Mouse (Mus musculus): ENCODE results near the gene Aldoc.
"Not testable (repeated sequence)": the region's sequence is repeated elsewhere in the genome, so short reads cannot be mapped to it uniquely, and the experiment has no call there.

The Aldoc gene

DNA sequence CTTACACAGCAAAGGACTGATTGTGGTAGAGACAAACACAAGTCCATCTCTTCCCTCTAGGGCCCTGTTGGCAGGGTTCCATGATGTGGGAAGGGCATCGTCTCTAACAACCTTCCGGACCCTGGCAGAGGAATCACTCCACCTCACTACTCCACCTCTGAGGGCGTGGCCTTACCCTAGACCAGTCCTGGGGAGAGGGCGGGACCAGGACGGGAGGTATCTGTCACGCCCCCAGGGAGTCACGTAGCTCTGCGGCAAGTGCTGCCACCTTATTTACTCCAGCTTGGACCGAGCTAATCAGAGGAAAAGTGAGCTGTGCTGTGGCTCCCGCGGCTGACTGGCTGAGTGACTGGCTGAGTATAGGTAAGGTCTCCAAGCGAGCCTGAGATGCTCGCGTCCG, at the start of gene Aldoc:
Aldoc (plus strand) TSS at position 109 of the 400 bp plus-strand sequence.
- peak; percentile 61 for DNase-seq (ENCODE audit: extremely low read depth, low read depth)

GRCm38 (mm10) chr11:78275596-78275995, 47.2 kb upstream of the Aldoc start:
- no peak for DNase-seq (ENCODE audit: extremely low read depth, low read depth)

GRCm38 (mm10) chr11:78276169-78276568, 46.6 kb upstream of the Aldoc start:
- DNase-seq (ENCODE audit: extremely low read depth, low read depth): not testable (repeated sequence)

DNA sequence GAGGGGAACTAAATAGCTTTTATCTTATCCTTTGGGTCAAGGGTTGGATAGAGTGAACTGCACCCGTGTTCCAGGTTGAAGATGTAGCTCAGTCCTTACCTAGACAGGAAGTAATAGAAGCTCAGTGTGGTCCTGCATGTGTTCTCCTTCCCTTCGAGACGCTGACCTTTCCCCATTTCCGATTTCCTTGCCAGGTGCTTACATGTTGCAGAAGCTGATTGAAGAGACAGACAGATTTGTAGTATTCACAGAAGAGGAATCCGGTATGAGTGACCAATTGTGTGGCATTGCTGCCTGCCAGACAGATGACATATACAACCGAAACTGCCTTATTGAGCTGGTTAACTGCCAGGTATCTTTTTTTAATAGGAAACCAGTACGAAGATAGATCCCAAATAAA, 43.9 kb upstream of the Aldoc start:
- no peak for DNase-seq (ENCODE audit: extremely low read depth, low read depth)

GRCm38 (mm10) chr11:78279586-78279985, 43.2 kb upstream of the Aldoc start:
- DNase-seq (ENCODE audit: extremely low read depth, low read depth): no peak

GRCm38 (mm10) chr11:78289146-78289763, 33.5 kb upstream of the Aldoc start:
- no peak for DNase-seq (ENCODE audit: extremely low read depth, low read depth)

DNA sequence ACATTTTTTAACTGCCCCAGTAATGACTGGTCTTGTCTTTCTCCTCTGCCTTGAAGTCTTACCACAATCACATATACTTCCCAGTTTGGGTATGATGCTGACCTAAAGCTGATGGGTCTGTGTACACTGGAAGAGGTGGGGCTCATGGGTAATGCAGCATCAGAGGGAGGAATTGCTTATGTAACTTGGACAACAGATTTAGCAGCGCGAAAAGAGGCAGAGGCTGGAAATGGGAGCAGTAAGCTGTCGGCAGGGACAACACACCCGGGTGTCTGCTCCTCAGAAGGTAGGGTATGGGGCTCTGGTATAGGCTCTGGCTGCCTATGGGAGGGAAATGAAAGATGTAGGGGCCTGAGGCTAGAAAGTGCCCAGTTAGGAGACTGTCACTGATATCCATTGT, 32.1 kb upstream of the Aldoc start, which contains the start of gene BC030499:
BC030499 (plus strand) TSS at position 188 of the 400 bp plus-strand sequence.
- no peak for DNase-seq (ENCODE audit: extremely low read depth, low read depth)

- DNase-seq (ENCODE audit: extremely low read depth, low read depth): no peak
Observed at GRCm38 (mm10) chr11:78294585-78294984, 28.2 kb upstream of the Aldoc start.

GRCm38 (mm10) chr11:78300917-78301316, 21.9 kb upstream of the Aldoc start:
- DNase-seq (ENCODE audit: extremely low read depth, low read depth): no peak

DNA sequence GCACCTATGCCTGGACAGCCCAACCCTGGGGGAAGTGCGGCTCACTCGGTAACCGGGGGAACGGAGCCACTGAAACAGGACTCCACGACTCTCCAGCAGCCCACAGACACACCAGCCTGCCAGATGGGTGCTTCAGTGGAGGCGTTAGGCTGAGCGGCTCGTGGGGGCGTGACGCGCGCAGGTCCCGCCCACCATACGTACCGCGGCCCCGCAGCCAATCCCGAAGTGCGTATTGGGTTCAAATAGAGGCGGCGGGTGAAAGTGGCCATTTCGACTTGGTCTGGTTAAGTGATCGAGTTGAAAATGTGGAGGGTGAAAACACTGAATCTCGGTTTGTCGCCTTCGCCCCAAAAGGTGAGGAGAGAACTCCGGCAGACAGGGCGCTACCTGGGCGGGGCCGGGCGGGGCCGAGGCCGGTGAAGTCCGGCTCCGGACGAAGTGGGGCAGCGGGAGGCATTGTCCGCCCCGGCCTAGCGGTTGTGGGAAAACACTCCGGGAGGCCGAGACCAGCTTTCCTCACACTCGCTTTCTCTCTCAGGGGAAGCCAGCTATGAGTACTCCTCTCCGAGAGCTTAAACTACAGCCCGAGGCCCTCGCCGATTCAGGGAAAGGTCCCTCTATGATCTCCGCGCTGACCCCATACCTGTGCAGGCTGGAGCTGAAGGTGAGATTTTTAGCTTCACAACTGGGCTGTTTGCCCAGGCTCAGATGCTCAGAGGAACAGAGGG, 21.2 kb upstream of the Aldoc start, which contains the start of gene Spag5:
Spag5 (plus strand) TSS at position 173 of the 728 bp plus-strand sequence.
- DNase-seq (ENCODE audit: extremely low read depth, low read depth): peak; percentile 73

DNA sequence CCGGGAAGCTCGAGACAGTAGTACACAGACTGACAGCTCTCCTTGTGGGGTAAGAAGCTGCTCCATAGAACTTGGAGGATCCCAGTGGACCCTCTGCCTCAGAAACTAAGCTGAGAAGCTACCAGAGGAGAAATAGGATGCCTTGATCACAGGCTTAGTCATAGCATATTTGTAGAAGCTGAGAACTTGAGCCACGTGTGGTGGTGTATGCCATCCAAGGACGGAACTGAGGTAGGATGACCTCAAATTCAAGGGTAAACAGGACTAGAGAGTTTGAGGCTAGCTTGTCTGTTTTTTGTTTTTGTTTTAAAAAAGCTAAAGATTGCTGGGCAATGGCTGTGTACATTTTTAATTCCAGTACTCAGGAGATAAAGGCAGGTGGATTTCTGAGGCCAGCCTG, 17.5 kb upstream of the Aldoc start:
- no peak for DNase-seq (ENCODE audit: extremely low read depth, low read depth)

DNA sequence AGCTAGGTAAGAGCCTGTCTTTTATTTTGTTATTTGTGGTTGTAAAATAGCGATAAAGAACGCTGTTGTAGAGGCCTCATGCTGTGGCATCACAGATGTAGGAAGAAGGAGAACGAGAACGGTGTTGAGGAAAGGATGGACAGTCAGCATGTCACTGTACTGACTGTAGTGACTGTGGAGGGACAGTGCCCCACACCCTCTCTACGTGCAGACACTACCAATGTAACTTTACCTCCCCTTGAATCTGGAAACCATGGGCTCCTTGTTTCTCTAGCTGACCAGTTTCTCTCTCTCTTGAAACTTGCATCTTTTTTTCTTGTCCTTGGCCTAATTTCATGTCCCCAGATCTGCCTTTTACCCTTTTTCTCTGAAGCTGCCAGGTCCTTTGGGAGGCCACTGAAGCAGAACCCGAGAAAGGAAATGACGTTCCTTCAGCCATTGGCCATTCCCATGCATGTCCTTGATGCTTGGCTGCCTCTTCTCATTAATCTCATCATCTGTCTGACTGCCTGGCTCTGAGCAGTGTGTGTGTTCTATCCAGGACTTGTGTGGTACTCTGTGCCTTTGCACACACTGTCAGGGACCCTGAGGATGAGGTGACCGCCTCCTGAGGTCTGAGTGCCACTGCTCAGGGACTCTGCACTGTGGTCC, 11.8 kb upstream of the Aldoc start:
- DNase-seq (ENCODE audit: extremely low read depth, low read depth): no peak

DNA sequence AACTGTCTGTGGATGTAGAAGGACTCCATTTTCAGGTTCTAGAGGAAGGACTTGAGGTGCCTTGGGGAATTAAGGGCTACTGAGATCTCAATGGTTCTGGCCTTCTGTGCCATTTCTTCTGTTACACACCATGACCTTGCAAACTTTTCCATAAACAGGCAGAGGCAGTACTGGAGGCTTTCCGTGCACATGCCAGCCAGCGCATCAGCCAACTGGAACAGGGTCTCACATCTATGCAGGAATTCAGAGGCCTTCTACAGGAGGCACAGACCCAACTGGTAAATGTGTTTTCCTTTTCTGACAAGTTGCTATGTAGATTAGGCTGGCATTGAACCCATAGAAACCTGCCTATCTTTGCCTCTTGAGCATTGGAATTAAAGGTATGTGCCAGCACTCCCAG, 9.1 kb upstream of the Aldoc start:
- no peak for DNase-seq (ENCODE audit: extremely low read depth, low read depth)

DNA sequence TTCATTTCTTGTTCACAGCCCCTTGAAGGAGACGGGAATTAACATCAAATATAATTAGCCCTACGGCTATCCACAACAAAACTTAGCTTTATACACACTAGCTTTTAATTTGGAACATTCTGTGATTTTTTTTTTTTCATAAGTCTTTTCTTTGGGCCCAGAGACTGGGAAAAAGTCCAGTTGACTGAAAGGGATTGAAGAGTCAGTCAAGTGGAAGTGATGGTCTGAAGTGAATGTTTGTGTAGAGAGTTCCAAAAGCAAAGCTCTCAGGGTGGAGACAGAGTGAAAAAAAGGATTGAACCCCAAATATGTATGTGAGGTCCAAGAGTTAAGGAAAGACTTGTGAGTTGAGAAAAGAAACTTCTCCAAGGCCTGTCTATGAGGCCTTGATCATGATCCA, 4.4 kb upstream of the Aldoc start:
- no peak for DNase-seq (ENCODE audit: extremely low read depth, low read depth)

DNA sequence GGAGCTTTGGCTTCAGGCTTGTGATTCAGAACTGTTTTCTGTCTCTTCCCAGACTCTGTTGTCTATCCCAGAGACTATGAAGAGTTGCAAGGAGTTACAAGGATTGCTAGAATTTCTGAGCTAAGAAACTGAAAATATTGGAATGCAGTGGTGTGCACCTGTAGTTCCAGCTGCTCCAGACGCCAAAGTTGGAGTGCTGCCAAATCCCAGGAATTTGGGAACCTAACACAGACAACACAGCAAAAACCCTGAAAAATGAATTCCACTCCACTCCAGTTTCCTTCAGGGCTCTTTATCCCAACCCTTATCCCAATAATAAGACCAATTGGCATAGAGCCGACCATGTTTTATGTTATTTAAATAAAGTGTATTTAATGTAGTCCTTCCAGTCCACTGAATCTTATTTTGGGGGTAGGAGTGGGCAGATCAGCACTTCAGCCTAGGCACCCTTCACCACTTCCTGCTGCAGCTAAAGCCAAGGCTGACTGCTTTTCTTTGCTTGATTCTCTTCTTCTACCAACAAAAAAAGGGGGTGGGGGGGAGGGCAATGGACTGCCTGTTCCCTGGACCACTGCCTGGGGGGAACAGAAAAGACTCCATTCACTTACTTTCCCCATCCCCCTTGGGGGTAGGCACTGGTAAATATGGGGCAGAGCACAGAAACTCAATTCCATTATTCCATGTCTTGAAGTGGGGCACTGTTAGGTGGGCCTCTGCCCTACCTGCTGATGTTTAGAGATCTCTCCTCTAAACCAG, 514 bp upstream of the Aldoc start:
- DNase-seq (ENCODE audit: extremely low read depth, low read depth): no peak

GRCm38 (mm10) chr11:78324000-78324785, 1.4 kb downstream of the Aldoc start:
- no peak for DNase-seq (ENCODE audit: extremely low read depth, low read depth)

DNA sequence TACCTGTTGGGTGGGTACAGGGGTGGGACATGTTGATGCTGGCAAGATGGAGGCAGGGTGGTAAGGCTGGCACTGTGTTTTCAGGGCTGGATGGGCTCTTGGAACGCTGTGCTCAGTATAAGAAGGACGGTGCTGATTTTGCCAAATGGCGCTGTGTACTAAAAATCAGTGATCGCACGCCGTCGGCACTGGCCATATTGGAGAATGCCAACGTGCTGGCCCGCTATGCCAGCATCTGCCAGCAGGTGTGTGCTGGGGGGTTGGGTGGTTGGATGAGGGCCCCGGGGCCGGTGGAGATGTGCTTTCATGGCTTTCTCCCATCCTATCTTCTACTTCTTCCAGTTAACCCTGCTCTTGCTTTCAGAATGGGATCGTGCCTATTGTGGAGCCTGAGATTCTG, 2.2 kb downstream of the Aldoc start:
- no peak for DNase-seq (ENCODE audit: extremely low read depth, low read depth)

- DNase-seq (ENCODE audit: extremely low read depth, low read depth): no peak
Observed at GRCm38 (mm10) chr11:78327215-78327614, 4.4 kb downstream of the Aldoc start.

- peak; percentile 82 for DNase-seq (ENCODE audit: extremely low read depth, low read depth)
Observed at GRCm38 (mm10) chr11:78327634-78328511, 5.1 kb downstream of the Aldoc start, which contains the start of gene Pigs. Gene Pigs, plus strand, starts transcription at chr11:78328415.

Data from MEL-GATA-1-ER (cell line).